Mouse (Mus musculus) CD4-positive, CD25-positive, alpha-beta regulatory T cell, adult 2 months (primary cell): ENCODE results near the gene Vmn1r74.
"Not testable (repeated sequence)": the region's sequence is repeated elsewhere in the genome, so short reads cannot be mapped to it uniquely, and the experiment has no call there.

ENCODE experiments used
- DNase-seq: peaks from one replicate; pipeline ENCODE4 v3.0.0-alpha.2; 2012; ENCODE audit warnings: low read depth, low spot score

The Vmn1r74 gene

GRCm38 (mm10) chr7:11833680-11834079 lies at the start of gene Vmn1r74:
Gene Vmn1r74 (plus strand): TSS chr7:11833980.
- no peak for DNase-seq

- DNase-seq = no peak
These were observed 20.0 kb upstream of the Vmn1r74 start for GRCm38 (mm10) chr7:11813751-11814150.

GRCm38 (mm10) chr7:11822166-11822565 lies 11.6 kb upstream of the Vmn1r74 start:
- DNase-seq = no peak

GRCm38 (mm10) chr7:11823246-11823645 lies 10.5 kb upstream of the Vmn1r74 start:
- not testable (repeated sequence) for DNase-seq

DNA sequence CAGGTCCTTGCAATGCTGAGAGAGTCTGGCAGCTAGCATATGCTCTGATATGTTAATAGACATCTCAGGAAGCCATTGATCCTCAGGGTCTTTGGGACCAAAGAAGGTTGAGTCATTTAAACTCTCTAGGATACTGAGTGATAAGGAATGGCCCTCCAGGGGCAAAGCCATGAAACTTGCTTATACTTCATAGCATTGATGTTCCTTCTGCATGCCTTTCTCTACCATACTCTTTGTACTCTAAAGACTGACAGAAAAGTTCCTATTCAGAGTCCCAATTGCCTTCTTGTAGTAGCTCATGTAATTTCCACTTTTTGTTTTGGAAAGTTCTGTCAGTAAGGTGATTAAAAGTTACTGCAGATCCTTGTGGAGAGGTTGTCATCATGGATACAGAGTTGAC lies 40.5 kb downstream of the Vmn1r74 start, which contains the start of gene Vmn1r75:
Vmn1r75 (plus strand) TSS at position 301 of the 400 bp plus-strand sequence.
- DNase-seq = no peak
